Mouse (Mus musculus) mouse trophoblast stem cell (cell line): ENCODE measurements around the gene Pkm.

Experiments
- in situ Hi-C, 2 experiments: fragments of 300-500 bp; cut with MseI, MboI; formaldehyde crosslinking; loops; 2 replicates in 1 of 2; 3 replicates in 1 of 2; pipeline ENCODE4 v1.15.1; 2025

Pkm gene

DNA sequence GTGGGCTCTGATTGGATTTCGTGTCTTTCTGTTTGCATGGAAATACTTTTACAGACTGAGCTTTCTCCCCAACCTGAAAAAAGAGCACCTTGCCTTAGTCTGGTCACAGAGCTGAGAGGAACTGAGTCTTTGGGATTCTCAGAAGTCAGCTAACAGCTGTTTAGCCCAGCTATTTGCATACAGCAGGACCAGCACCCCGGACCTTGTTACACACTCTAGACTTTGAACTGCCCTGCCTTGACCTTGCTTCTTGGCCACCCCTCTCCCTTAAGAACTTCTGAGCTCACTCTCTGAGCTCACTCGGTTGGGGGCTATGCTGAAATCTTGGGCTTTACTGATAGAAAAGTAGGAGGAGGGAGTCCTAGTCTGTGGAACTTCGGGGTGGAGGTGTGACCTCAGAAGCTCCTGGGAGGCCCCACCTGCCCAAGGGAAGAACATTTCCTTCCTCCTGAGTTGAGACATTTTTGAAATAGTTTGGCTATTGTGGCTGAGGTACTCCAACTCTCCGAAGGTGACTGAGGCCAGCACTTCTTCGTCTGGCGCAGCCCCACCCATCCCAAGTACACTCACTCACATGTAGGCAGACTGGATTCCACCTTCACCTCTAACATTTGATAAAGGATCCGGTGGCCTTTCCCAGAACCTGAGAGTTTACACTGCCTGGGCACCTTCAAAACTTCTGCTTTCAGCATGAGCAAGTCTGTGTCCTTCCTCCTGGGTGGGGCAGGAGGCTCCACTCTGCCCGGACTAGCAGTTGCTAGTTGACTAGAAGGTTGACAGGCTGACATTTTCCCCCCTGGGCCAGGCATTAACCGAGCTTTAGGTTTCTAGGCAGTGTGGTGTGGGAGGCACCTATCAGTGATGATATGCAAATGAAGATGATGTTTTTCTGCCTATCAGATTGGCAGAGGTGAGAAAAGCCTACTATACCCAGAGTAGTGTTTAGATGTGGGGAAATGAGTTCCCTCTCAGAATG is 51.0 kb downstream of the Pkm start:
- in situ Hi-C loops = no loop called here

GRCm38 (mm10) chr9:59709225-59709624 is 53.1 kb downstream of the Pkm start:
- in situ Hi-C loops = no loop called here

DNA sequence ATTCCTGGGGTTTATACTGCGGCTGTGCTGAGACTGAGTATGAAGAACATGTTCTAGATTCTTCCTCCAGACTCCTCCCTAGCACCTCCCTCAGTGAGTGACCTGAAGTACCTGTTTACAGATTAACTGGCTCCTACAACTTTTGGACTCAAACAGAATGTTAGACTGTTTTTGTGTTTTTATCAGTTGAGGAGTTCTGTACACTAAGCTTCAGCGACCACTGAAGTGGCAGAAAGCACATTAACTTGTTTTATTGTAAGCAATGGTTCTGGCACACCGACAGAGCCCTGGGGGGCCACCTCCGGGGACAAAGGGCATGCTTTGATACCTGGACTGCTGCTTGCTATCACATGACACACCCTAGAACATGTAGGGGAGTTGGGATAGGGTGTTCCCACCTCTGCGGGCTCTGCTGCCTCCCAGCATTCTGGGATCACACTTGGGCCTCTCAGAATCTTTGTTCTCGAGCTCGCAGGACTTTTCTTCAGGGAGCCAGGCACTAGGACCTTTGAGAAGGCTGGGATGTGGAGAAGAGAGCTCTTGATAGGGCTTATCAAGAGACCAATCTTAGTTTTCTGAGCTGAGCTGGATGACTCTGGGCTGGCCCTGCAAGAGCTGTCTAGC is 60.2 kb downstream of the Pkm start:
- in situ Hi-C loops = no loop called here

DNA sequence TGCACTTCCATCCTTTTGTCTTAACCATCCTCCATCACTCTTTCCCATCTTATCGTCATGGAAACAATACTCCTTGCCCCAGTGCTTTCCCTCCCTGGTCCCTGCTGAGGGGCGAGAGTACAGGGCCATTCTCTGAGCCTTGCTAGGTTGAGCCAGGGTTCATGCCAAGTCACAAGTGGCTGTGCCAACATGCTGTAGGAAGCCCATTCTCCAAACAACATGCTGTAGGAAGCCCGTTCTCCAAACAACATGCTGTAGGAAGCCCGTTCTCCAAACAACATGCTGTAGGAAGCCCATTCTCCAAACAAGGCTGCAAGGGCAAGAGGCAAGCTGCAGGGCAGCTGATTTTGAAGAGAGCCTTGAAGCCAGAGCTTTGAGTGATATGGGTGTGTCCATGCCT is 62.1 kb downstream of the Pkm start:
- in situ Hi-C loops = no loop called here

DNA sequence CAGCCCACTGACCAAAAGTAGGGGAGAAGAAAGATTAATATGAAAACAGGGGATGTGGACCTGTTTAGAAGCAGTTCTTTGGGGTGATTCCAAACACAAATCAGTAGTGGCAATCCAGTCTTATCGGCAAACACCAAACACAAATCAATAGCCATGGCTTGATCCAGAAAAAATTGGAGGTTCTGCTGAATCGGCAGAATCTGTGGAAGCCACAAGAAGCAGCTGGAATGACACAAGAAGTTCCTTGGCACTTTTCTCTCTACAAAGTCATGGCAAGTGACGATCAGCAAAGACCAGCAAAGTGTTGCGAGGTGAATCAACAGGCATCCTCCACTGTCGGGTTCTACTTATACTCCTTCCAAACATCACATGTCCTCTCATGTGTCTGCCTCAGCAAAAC is 65.0 kb downstream of the Pkm start:
- in situ Hi-C loops = loop anchor here in 1 of 2 experiments (10.0 kb wide), 1 partner anchor 234 kb away; no protein-coding TSS in a partner anchor

DNA sequence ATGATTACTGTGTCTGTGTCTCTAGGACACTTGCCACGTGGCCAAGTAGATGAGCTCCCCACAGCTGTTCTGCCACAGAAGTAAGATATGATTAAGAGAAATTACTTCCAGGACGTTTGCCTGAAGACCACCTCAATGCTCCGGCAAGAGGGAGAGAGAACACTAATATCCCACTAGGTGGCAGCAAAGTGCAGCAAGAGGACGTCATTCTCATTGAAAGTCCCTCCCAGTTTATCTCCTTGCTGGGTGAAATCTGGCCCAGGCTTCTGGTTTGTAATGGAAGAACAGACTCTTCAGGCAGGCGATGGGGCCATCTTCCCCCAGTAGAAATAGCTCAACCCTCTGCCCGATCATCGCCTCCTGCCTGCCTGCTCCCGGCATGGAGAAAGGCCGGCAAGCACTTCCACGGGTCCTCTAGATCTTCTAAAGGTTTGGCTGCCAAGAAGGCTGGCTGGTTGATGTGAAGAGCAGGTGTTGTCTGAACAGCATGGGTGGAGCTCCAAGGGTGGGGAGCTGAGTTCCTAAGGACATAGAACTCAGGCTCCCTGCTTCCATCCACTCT is 67.0 kb downstream of the Pkm start:
- in situ Hi-C loops = loop anchor here in 1 of 2 experiments (10.0 kb wide), 1 partner anchor 232 kb away; no protein-coding TSS in a partner anchor

GRCm38 (mm10) chr9:59723791-59724442 is 67.7 kb downstream of the Pkm start:
- in situ Hi-C loops = loop anchor here in 1 of 2 experiments (10.0 kb wide), 1 partner anchor 231 kb away; no protein-coding TSS in a partner anchor

DNA sequence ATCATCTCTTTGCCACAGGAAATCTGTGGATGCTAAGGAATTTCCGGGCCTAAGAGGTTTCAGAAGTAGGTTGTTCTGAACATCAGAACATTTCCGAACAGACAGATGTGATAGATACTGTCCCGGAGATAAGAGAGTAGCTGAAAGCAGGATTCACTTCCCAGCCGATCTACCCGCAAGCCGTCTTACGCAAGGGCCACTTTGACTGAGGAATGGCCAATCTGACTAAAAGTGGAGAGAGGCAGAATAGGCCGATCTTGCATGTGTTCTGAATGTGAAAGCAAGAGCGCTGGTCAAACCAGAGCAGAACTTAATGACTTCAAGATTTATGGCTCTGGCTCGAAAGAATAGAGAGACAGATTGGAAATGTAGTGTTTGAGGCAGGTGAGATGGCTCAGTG is 69.3 kb downstream of the Pkm start:
- in situ Hi-C loops = loop anchor here in 1 of 2 experiments (10.0 kb wide), 1 partner anchor 229 kb away; no protein-coding TSS in a partner anchor

DNA sequence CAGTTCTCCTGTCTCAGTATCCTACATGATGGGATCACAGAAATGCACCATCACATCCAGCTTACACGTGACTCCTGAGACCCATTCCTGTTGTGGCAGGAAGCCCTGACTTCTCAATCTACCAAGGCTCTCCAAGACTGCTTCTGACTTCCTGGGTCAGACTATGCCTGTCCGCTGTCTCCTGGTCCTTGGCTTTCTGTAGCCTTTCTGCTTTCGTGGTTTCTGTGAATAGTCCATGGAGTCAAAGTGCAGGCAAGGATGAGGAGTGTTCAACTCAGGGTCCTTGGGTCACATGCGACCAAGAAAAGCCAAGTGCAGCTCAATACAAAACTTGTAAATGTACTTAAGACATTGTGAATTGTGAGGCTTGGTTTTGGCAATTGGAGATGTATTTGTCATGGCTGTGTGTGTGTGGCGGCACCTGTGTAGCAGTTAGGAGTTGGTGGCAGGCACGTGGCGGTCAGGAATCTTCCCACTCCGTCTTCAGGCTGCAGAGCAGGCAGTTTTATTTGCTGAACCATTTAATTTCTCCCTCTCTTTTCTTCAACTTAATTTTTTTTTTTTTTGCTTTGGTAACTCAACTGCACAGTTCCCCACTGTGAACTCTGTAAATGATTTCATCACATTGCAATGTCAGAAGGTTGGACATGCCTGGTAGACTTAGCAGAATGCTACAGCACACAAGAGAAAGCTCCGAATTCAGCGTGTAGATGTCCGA is 71.6 kb downstream of the Pkm start:
- in situ Hi-C loops = loop anchor here in 1 of 2 experiments (10.0 kb wide), 1 partner anchor 227 kb away; no protein-coding TSS in a partner anchor
